Mouse (Mus musculus): Measurements from ENCODE around the gene Tmbim4. TPM values are rescaled to one million over a fixed set of nuclear protein-coding genes. Genes with fewer than 3 reads are reported as not detected.

The Tmbim4 gene
- polyA plus RNA-seq (2014; fragmentation: Illumina TruSeq; extraction: RNeasy Lipid Tissue Mini Kit (QIAGEN cat#74804); ENCODE audit: insufficient read depth, low read depth, low replicate concordance) = 96.1 TPM

DNA sequence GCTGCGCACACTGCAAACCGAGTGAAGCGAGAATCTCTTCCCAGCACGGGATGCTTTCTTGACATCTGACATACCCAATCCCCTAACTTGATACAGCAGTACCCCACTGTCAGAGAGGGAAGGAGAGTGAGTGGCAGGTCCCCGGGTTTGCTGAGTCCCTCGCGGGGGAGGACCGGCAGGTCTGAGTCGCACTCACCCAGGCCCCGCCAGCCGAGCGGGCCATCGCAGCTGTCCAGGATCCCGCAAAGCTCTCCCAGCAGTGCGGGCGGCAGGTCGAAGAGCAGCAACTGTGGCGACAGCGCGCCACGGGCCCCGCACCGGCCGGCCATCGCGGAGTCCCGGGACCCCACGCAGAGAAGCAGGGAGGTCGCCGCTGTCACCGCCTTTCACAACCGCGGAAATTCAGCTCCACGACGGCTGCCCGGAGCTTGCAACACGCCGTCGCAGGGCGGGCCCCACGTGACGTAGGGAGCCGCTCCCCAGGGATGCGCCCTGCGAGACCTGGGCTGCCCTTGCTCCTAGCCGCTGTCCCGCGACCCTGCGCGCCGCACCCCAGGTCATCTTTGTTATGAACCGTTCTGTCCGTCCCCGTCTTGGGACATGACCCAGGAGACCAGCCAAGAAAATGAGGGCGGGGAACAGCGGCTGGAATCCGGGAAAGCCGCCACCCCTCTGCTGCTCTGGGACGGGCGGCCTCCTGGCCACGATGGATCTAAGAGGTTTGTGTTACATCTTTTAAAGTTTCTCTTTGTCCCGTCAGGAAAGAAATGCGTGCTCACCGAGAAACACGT is at the start of gene Tmbim4:
Gene Tmbim4, plus strand, starts transcription at position 460 of the 791 bp plus-strand sequence.

DNA sequence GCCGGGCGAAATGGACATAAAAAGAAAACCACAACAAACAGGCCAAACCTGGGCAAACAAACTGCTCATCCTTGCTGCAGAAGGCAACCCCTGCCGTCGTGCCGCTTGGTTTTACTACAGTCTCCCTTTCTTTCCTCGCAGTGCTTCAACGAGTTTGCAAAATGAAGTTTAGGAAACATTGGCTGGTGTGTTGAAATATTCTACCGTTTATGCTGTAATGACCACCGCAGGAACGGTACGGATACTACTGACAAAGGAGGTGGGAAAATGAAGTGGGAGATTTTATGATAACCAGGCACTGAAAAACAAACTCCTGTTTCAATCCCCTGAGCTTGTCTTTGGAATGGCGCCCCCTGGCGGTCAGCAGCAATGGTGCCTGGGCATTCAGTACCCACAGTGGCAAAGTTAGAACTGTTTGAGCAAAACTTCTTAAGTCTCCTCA is 592 bp downstream of the Tmbim4 start, which contains the start of gene Irak3:
Gene Irak3, minus strand, starts transcription at position 170 of the 442 bp plus-strand sequence.

DNA sequence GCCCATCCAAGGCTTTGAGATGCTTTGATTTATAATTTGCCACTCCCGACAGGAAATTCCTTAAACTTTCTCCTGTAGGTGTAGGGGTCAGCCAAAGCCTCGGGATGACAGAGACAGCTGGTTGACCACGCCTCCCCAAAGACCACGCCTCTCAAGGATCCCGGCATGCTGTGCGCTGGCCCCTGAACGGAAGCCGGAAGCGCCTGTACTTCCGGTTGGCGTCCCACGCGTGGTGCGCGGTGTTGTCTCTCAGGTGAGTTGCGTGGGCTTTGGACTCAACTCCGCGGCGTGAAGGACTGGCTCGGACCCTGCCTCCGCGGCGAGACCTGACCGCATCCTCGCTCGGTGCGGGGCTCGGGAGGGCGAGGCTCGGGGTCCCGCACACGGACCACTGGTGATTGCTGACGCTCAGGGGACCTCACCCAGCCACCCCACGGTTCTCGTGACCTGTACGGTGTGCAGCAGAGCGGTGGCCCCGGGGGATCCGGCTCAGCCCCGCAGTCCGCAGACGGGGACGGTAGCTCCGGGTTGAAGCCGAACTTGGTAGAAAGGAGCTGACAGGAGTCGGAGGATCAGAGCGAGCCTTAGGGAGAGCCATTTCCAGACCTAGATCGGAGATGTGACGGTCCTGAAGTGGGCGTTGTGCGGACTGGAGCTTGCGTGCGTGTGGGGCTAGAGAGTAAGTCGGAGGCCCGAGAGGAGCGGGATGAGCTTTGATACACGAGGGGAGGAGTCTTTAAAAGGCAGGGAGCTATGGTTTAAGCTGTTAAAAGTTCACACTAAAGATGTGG is 25.7 kb downstream of the Tmbim4 start, which contains the start of gene Llph:
Gene Llph, plus strand, starts transcription at position 200 of the 791 bp plus-strand sequence.

Other genes starting within 250 kb of the Tmbim4 start
- gene Helb, start 88.6 kb upstream of the Tmbim4 start, polyA plus RNA-seq (2014; fragmentation: Illumina TruSeq; extraction: RNeasy Lipid Tissue Mini Kit (QIAGEN cat#74804); ENCODE audit: insufficient read depth, low read depth, low replicate concordance) = 2.1 TPM
- gene Irak3, start 540 bp downstream of the Tmbim4 start, polyA plus RNA-seq (2014; fragmentation: Illumina TruSeq; extraction: RNeasy Lipid Tissue Mini Kit (QIAGEN cat#74804); ENCODE audit: insufficient read depth, low read depth, low replicate concordance) = 4.1 TPM
- 45.6 TPM for gene Llph, start 25.5 kb downstream of the Tmbim4 start, polyA plus RNA-seq (2014; fragmentation: Illumina TruSeq; extraction: RNeasy Lipid Tissue Mini Kit (QIAGEN cat#74804); ENCODE audit: insufficient read depth, low read depth, low replicate concordance)